Mouse (Mus musculus) bone marrow, adult 2 months (tissue): Measurements from ENCODE around the gene Nes.

Experiments
- CTCF ChIP-seq: fragments of 200-500 bp; IDR thresholded peaks from 2 replicates; pipeline ENCODE4 v1.5.1; 2011; ENCODE audit warnings: low read length, control low read depth; ENCODE audit not compliant: control insufficient read depth, insufficient read depth
- POLR2A ChIP-seq: fragments of 200-500 bp; IDR thresholded peaks from 2 replicates; pipeline ENCODE4 v1.6.1; 2011; ENCODE audit warnings: low read depth, mild to moderate bottlenecking, control low read depth, low read length, borderline replicate concordance; ENCODE audit not compliant: control insufficient read depth

GRCm38 (mm10) chr3:87929341-87930077, 41.4 kb upstream of the Nes start:
- TF ChIP-seq CTCF, result no peak
- no peak for TF ChIP-seq POLR2A
